In the genomic region with DNA sequence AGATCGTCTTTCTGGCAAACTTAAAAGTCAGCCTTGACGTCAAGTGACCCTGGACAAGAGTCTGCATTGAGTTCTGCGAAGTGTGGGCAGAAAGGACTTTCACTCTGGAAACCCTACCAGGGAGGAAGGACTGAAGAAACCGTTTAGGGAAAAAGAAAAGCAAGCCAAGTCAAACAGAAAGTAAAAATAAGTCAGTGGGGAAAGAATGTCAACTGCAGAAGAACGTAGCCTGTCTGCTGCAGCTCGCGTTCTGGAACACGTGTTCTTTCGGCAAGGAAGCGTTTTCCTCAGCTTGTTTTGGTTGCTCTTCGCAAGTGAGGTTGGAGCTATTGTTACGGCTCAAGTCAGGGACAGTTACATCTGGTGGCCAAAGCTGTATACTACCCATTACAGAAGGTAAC, we compare ENCODE assay signal across 8 mouse cellular contexts.
DNase-seq lines count a peak whose midpoint lies in the region; ATAC-seq and TF ChIP-seq lines count a peak whose summit lies in the region.

No protein-coding gene starts in this region.

- TF ChIP-seq POLR2A in testis, adult 2 months (IDR thresholded peaks at IDR 0.05; ENCODE audit: control insufficient read depth, low read depth, low read length): no peak

- H3K4me1 ChIP-seq in testis, adult 2 months (ENCODE audit: control insufficient read depth, insufficient read depth, low read length): peaks cover 2% of the 10 kb centered on the region; the same call in 1 of the 2 replicates
- H3K4me1 ChIP-seq in brown adipose tissue, adult 24 weeks (ENCODE audit: control insufficient read depth, insufficient read depth, insufficient read length, low read length): no peaks in the 10 kb centered on the region; the same call in 1 of the 2 replicates
- no peaks in the 10 kb centered on the region for H3K4me1 ChIP-seq in limb, embryonic 15.5 days
- no peaks in the 10 kb centered on the region for H3K4me1 ChIP-seq in stomach, embryonic 15.5 days

- H3K9ac ChIP-seq in limb, embryonic 15.5 days: no peak overlapping the region
- H3K9ac ChIP-seq in stomach, embryonic 15.5 days: no peak overlapping the region

- WGBS in limb, embryonic 15.5 days: 34% methylated on average over 12 of the region's 12 CpGs
- WGBS in stomach, embryonic 15.5 days: 36% methylated on average over 12 of the region's 12 CpGs

- TF ChIP-seq CTCF in testis, adult 2 months (IDR thresholded peaks at IDR 0.05; ENCODE audit: control insufficient read depth, insufficient read depth, insufficient replicate concordance, low read depth, low read length): no peak

- DNase-seq in testis, postnatal 14 days (ENCODE audit: low spot score): no peak
- DNase-seq in heart, postnatal 25 days (ENCODE audit: low spot score): peak; percentile 42
- no peak for DNase-seq in cerebellum, adult 11 months
- no peak for DNase-seq in embryo, embryonic 9.5 days (ENCODE audit: extremely low spot score)

- intact Hi-C loops in heart, postnatal 25 days (cut with DNase I): loop anchor here (2.0 to 10.0 kb wide), 2 partner anchors 147 to 761 kb away; a partner anchor contains a TSS

- peak overlapping the region; percentile 70 for H3K27ac ChIP-seq in testis, adult 2 months (ENCODE audit: control insufficient read depth, insufficient read depth, low read depth, low read length)
- peak overlapping the region; percentile 52 for H3K27ac ChIP-seq in brown adipose tissue, adult 24 weeks (replicated peaks; ENCODE audit: low read depth, low read length)
- H3K27ac ChIP-seq in limb, embryonic 15.5 days: peak overlapping the region; percentile 57
- peak overlapping the region; percentile 81 for H3K27ac ChIP-seq in stomach, embryonic 15.5 days

- no peaks in the 10 kb centered on the region for H3K27me3 ChIP-seq in testis, adult 2 months (ENCODE audit: control insufficient read depth, insufficient read depth, low read length)
- H3K27me3 ChIP-seq in limb, embryonic 15.5 days: no peaks in the 10 kb centered on the region
- H3K27me3 ChIP-seq in stomach, embryonic 15.5 days (replicated peaks): no peaks in the 10 kb centered on the region

- no peak for ATAC-seq in limb, embryonic 15.5 days (ENCODE audit: insufficient number of reproducible peaks, low FRiP score, low TSS enrichment, low read depth)
- no peak for ATAC-seq in stomach, embryonic 15.5 days (ENCODE audit: insufficient read depth, low FRiP score, low read depth)

- no peaks in the 10 kb centered on the region for H3K9me3 ChIP-seq in limb, embryonic 15.5 days
- no peaks in the 10 kb centered on the region for H3K9me3 ChIP-seq in stomach, embryonic 15.5 days

- H3K4me2 ChIP-seq in limb, embryonic 15.5 days: peak overlapping the region; percentile 34
- peak overlapping the region; percentile 46 for H3K4me2 ChIP-seq in stomach, embryonic 15.5 days

- peak overlapping the region; percentile 31; the same call in 1 of the 2 replicates for H3K4me3 ChIP-seq in testis, adult 2 months (ENCODE audit: control insufficient read depth, low read depth, low read length)
- H3K4me3 ChIP-seq in brown adipose tissue, adult 24 weeks (ENCODE audit: insufficient read depth, low read depth, low read length): peak overlapping the region; percentile 46
- peak overlapping the region; percentile 23 for H3K4me3 ChIP-seq in limb, embryonic 15.5 days
- H3K4me3 ChIP-seq in stomach, embryonic 15.5 days (replicated peaks): peak overlapping the region; percentile 18

- H3K36me3 ChIP-seq in testis, adult 2 months (ENCODE audit: control insufficient read depth, insufficient read depth, low read length): no peaks in the 10 kb centered on the region
- no peaks in the 10 kb centered on the region for H3K36me3 ChIP-seq in limb, embryonic 15.5 days
- H3K36me3 ChIP-seq in stomach, embryonic 15.5 days: no peaks in the 10 kb centered on the region
